Mouse (Mus musculus): ENCODE measurements at regions not wholly inside any gene's neighbourhood (a gene's known extent, or its start where the extent isn't known, plus 50 kb on each side); places are given as distances from the start of the nearest gene placed in this dataset.

- TF ChIP-seq POLR2A (IDR thresholded peaks at IDR 0.05; ENCODE audit: control insufficient read depth, low read depth, low read length) (no peak), CTCF (IDR thresholded peaks at IDR 0.05; ENCODE audit: control insufficient read depth, insufficient read depth, insufficient replicate concordance, low read depth, low read length) (no peak)
These were observed 1624.4 kb upstream of the Slc10a2 start for GRCm38 (mm10) chr8:6729571-6729970.
